Mouse (Mus musculus): ENCODE data around the gene Clec2l. TPM values are rescaled to one million over a fixed set of nuclear protein-coding genes. Genes with fewer than 3 reads are reported as not detected.
A peak's percentile ranks its signal among the peaks of the same experiment; 100 is the strongest.

Clec2l gene
- polyA plus RNA-seq, 2 experiments: 6.3 to 16.1 TPM

- DNase-seq (ENCODE audit: low spot score) (peak; percentile 22), ATAC-seq (ENCODE audit: low FRiP score, low read depth) (peak; percentile 23; the same call in 1 of the 2 replicates)
- Histone ChIP-seq H3K9ac (ENCODE audit: low read depth, low read length, severe bottlenecking) (peak overlapping the region; percentile 49), H3K4me1 (ENCODE audit: control insufficient read depth, insufficient read depth, low read length) (peaks cover 12% of the 10 kb centered on the region), H3K36me3 (ENCODE audit: control insufficient read depth, insufficient read depth, low read length) (no peaks in the 10 kb centered on the region), H3K4me2 (replicated peaks; ENCODE audit: low read depth, low read length, severe bottlenecking) (peak overlapping the region; percentile 100), H3K27ac (replicated peaks; ENCODE audit: low read depth, low read length) (no peak overlapping the region), H3K27me3 (ENCODE audit: control insufficient read depth, insufficient read depth, low read length) (peaks cover 66% of the 10 kb centered on the region), H3K9me3 (ENCODE audit: control insufficient read depth, low read length) (no peaks in the 10 kb centered on the region), H3K4me3 (replicated peaks; ENCODE audit: low read length) (peak overlapping the region; percentile 55)
- WGBS: 2% methylated on average over 40 of the region's 72 CpGs
- TF ChIP-seq POLR2A (IDR thresholded peaks at IDR 0.05; ENCODE audit: borderline replicate concordance, extremely low read depth, insufficient read depth, insufficient read length): no peak
Observed at GRCm38 (mm10) chr6:38635941-38636851, 26.7 kb upstream of the Clec2l start.

- H3K4me2 ChIP-seq (replicated peaks; ENCODE audit: low read depth, low read length, severe bottlenecking): peak within 1 kb of the TSS; percentile 100
- no peaks in the 10 kb centered on the region for H3K9me3 ChIP-seq (ENCODE audit: control insufficient read depth, low read length)
- ATAC-seq (ENCODE audit: low FRiP score, low read depth) (peak; percentile 80), DNase-seq (ENCODE audit: low spot score) (peak; percentile 60)
- H3K27me3 ChIP-seq (ENCODE audit: control insufficient read depth, insufficient read depth, low read length): peaks cover 72% of the 10 kb centered on the region
- TF ChIP-seq POLR2A (IDR thresholded peaks at IDR 0.05; ENCODE audit: borderline replicate concordance, extremely low read depth, insufficient read depth, insufficient read length): no peak
- peak within 1 kb of the TSS; percentile 55 for H3K4me3 ChIP-seq (replicated peaks; ENCODE audit: low read length)
- H3K27ac ChIP-seq (replicated peaks; ENCODE audit: low read depth, low read length): no peak within 1 kb of the TSS
- H3K36me3 ChIP-seq (ENCODE audit: control insufficient read depth, insufficient read depth, low read length): no peaks in the 10 kb centered on the region
- peak within 1 kb of the TSS; percentile 49 for H3K9ac ChIP-seq (ENCODE audit: low read depth, low read length, severe bottlenecking)
- H3K4me1 ChIP-seq (ENCODE audit: control insufficient read depth, insufficient read depth, low read length): peaks cover 12% of the 10 kb centered on the region
- 2% methylated on average over 53 of the region's 60 CpGs for WGBS
Observed at GRCm38 (mm10) chr6:38636852-38637618, 25.8 kb upstream of the Clec2l start, which contains the start of gene Klrg2. TSS of gene Klrg2 (minus strand) at chr6:38637242.

- DNase-seq (ENCODE audit: low spot score) (no peak), ATAC-seq (ENCODE audit: low FRiP score, low read depth) (no peak)
- Histone ChIP-seq H3K9me3 (ENCODE audit: control insufficient read depth, low read length) (no peaks in the 10 kb centered on the region), H3K27ac (replicated peaks; ENCODE audit: low read depth, low read length) (no peak overlapping the region), H3K36me3 (ENCODE audit: control insufficient read depth, insufficient read depth, low read length) (no peaks in the 10 kb centered on the region), H3K9ac (ENCODE audit: low read depth, low read length, severe bottlenecking) (no peak overlapping the region), H3K4me1 (ENCODE audit: control insufficient read depth, insufficient read depth, low read length) (peaks cover 12% of the 10 kb centered on the region), H3K4me3 (replicated peaks; ENCODE audit: low read length) (no peak overlapping the region), H3K27me3 (ENCODE audit: control insufficient read depth, insufficient read depth, low read length) (peaks cover 54% of the 10 kb centered on the region), H3K4me2 (replicated peaks; ENCODE audit: low read depth, low read length, severe bottlenecking) (no peak overlapping the region)
- WGBS: 57% methylated on average over 11 of the region's 11 CpGs
- no peak for TF ChIP-seq POLR2A (IDR thresholded peaks at IDR 0.05; ENCODE audit: borderline replicate concordance, extremely low read depth, insufficient read depth, insufficient read length)
Observed at GRCm38 (mm10) chr6:38640401-38640800, 22.5 kb upstream of the Clec2l start.

GRCm38 (mm10) chr6:38641228-38641627 is 21.6 kb upstream of the Clec2l start:
- no peaks in the 10 kb centered on the region for H3K36me3 ChIP-seq (ENCODE audit: control insufficient read depth, insufficient read depth, low read length)
- no peak overlapping the region for H3K4me2 ChIP-seq (replicated peaks; ENCODE audit: low read depth, low read length, severe bottlenecking)
- 68% methylated on average over 5 of the region's 5 CpGs for WGBS
- no peak overlapping the region for H3K9ac ChIP-seq (ENCODE audit: low read depth, low read length, severe bottlenecking)
- no peak for TF ChIP-seq POLR2A (IDR thresholded peaks at IDR 0.05; ENCODE audit: borderline replicate concordance, extremely low read depth, insufficient read depth, insufficient read length)
- peaks cover 46% of the 10 kb centered on the region for H3K27me3 ChIP-seq (ENCODE audit: control insufficient read depth, insufficient read depth, low read length)
- no peak for DNase-seq (ENCODE audit: low spot score)
- no peak overlapping the region for H3K4me3 ChIP-seq (replicated peaks; ENCODE audit: low read length)
- peaks cover 8% of the 10 kb centered on the region for H3K4me1 ChIP-seq (ENCODE audit: control insufficient read depth, insufficient read depth, low read length)
- no peak for ATAC-seq (ENCODE audit: low FRiP score, low read depth)
- no peaks in the 10 kb centered on the region for H3K9me3 ChIP-seq (ENCODE audit: control insufficient read depth, low read length)
- no peak overlapping the region for H3K27ac ChIP-seq (replicated peaks; ENCODE audit: low read depth, low read length)

- WGBS: 41% methylated on average over 5 of the region's 5 CpGs
- ATAC-seq (ENCODE audit: low FRiP score, low read depth) (no peak), DNase-seq (ENCODE audit: low spot score) (no peak)
- Histone ChIP-seq H3K27ac (replicated peaks; ENCODE audit: low read depth, low read length) (no peak overlapping the region), H3K9ac (ENCODE audit: low read depth, low read length, severe bottlenecking) (no peak overlapping the region), H3K4me2 (replicated peaks; ENCODE audit: low read depth, low read length, severe bottlenecking) (no peak overlapping the region), H3K9me3 (ENCODE audit: control insufficient read depth, low read length) (no peaks in the 10 kb centered on the region), H3K36me3 (ENCODE audit: control insufficient read depth, insufficient read depth, low read length) (no peaks in the 10 kb centered on the region), H3K4me1 (ENCODE audit: control insufficient read depth, insufficient read depth, low read length) (peaks cover 6% of the 10 kb centered on the region), H3K4me3 (replicated peaks; ENCODE audit: low read length) (no peak overlapping the region), H3K27me3 (ENCODE audit: control insufficient read depth, insufficient read depth, low read length) (peaks cover 41% of the 10 kb centered on the region)
- no peak for TF ChIP-seq POLR2A (IDR thresholded peaks at IDR 0.05; ENCODE audit: borderline replicate concordance, extremely low read depth, insufficient read depth, insufficient read length)
Observed at GRCm38 (mm10) chr6:38641645-38642044, 21.2 kb upstream of the Clec2l start.

All from limb, embryonic 14.5 days (tissue).